Mouse (Mus musculus): ENCODE measurements around the gene Ppp3ca.

GRCm38 (mm10) chr3:136736021-136736420 is 66.1 kb downstream of the Ppp3ca start:
- TF ChIP-seq CTCF (IDR thresholded peaks at IDR 0.05; ENCODE audit: control insufficient read depth, insufficient read depth, insufficient read length): no peak
- TF ChIP-seq MAX (IDR thresholded peaks at IDR 0.05): no peak
- TF ChIP-seq MYOD1 (IDR thresholded peaks at IDR 0.05; ENCODE audit: control insufficient read depth, insufficient read length, low read depth): no peak
- no peak for TF ChIP-seq USF1 (IDR thresholded peaks at IDR 0.05; ENCODE audit: low read depth)
